Mouse (Mus musculus) midbrain, embryonic 14.5 days (tissue): ENCODE data around the gene Sh3bp2. TPM values are rescaled to one million over a fixed set of nuclear protein-coding genes. Genes with fewer than 3 reads are reported as not detected.
"Not testable (repeated sequence)": the region's sequence is repeated elsewhere in the genome, so short reads cannot be mapped to it uniquely, and the experiment has no call there.

Source experiments
- ATAC-seq: fragments of 200-750 bp; cut with Nextera tagmentation; 2 replicates; pipeline ENCODE4 v1.8.0; 2017; ENCODE audit warnings: moderate number of reproducible peaks, moderate library complexity; ENCODE audit not compliant: low FRiP score, low TSS enrichment
- DNase-seq: peaks from one replicate; pipeline ENCODE4 v3.0.0-alpha.2; 2015
- H3K27ac ChIP-seq: fragments of 300-500 bp; sonication (generic); replicated peaks from 2 replicates; pipeline ENCODE4 v1.5.1; 2014; ENCODE audit warnings: mild to moderate bottlenecking, low read depth, low read length, moderate library complexity
- H3K27me3 ChIP-seq: fragments of 300-500 bp; sonication (generic); 2 replicates; pipeline ENCODE4 v1.6.1; 2014; ENCODE audit warnings: low read length, control low read depth, mixed read lengths; ENCODE audit not compliant: control insufficient read depth, insufficient read depth
- H3K36me3 ChIP-seq: fragments of 300-500 bp; sonication (generic); 2 replicates; pipeline ENCODE4 v1.6.1; 2014; ENCODE audit warnings: low read length, control low read depth; ENCODE audit not compliant: control insufficient read depth, insufficient read depth
- H3K4me1 ChIP-seq: fragments of 300-500 bp; sonication (generic); 2 replicates; pipeline ENCODE4 v1.6.1; 2014; ENCODE audit warnings: mild to moderate bottlenecking, antibody characterized with exemption, low read length, control low read depth; ENCODE audit not compliant: control insufficient read depth, insufficient read depth
- H3K4me2 ChIP-seq: fragments of 300-500 bp; sonication (generic); 2 replicates; pipeline ENCODE4 v1.6.1; 2014; ENCODE audit warnings: mild to moderate bottlenecking, low read length, moderate library complexity
- H3K4me3 ChIP-seq: fragments of 300-500 bp; sonication (generic); replicated peaks from 2 replicates; pipeline ENCODE4 v1.5.1; 2014; ENCODE audit warnings: low read depth, low read length
- H3K9ac ChIP-seq: fragments of 300-500 bp; sonication (generic); replicated peaks from 2 replicates; pipeline ENCODE4 v1.6.1; 2014; ENCODE audit warnings: mild to moderate bottlenecking, low read length, moderate library complexity
- H3K9me3 ChIP-seq: fragments of 300-500 bp; sonication (generic); 2 replicates; pipeline ENCODE4 v1.6.1; 2016; ENCODE audit warnings: low read length, control low read depth, mixed read lengths; ENCODE audit not compliant: control insufficient read depth
- WGBS: fragments of 180-500 bp; shearing (Covaris S2); extraction: QIAGEN DNeasy Blood & Tissue Kit; methylation state at CpG from one replicate; pipeline ENCODE4 v1.1.7; 2014; 5-methylcytosine and 5-hydroxymethylcytosine counted together
- polyA plus RNA-seq: library from polyadenylated mRNA; unstranded; fragments of >200 nt; fragmentation: Nextera tagmentation; extraction: Ambion mirVana; gene quantifications from 2 replicates; pipeline ENCODE4 v1.2.1, GENCODE M21; 2014

Sh3bp2 gene
- polyA plus RNA-seq, 1 experiment from 2014 or later: 21.7 TPM

DNA sequence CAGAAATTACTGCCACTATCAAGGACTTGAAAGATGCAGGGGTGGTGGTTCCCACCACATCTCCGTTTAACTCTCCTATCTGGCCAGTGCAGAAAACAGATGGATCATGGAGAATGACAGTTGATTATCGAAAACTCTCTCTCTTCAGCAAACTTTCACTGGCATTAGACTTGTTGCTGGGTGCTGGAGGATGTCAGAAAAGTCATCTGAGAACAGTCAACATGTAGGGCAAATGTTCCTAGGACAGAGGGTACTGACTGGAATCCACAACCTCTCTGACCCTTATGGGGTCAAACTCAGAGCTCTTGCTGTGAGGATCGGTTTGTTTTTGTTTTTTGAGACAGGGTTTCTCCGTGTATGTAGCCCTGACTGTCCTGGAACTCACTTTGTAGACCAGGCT is 46.9 kb downstream of the Sh3bp2 start:
- Histone ChIP-seq H3K4me3 (peak overlapping the region; percentile 96), H3K27ac (peak overlapping the region; percentile 96), H3K9ac (peak overlapping the region; percentile 98), H3K4me2 (peak overlapping the region; percentile 63), H3K4me1 (peaks cover 16% of the 10 kb centered on the region)
- H3K9me3 ChIP-seq, ATAC-seq, H3K27me3 ChIP-seq, H3K36me3 ChIP-seq, DNase-seq: not testable (repeated sequence)
- 51% methylated on average over 4 of the region's 4 CpGs for WGBS

DNA sequence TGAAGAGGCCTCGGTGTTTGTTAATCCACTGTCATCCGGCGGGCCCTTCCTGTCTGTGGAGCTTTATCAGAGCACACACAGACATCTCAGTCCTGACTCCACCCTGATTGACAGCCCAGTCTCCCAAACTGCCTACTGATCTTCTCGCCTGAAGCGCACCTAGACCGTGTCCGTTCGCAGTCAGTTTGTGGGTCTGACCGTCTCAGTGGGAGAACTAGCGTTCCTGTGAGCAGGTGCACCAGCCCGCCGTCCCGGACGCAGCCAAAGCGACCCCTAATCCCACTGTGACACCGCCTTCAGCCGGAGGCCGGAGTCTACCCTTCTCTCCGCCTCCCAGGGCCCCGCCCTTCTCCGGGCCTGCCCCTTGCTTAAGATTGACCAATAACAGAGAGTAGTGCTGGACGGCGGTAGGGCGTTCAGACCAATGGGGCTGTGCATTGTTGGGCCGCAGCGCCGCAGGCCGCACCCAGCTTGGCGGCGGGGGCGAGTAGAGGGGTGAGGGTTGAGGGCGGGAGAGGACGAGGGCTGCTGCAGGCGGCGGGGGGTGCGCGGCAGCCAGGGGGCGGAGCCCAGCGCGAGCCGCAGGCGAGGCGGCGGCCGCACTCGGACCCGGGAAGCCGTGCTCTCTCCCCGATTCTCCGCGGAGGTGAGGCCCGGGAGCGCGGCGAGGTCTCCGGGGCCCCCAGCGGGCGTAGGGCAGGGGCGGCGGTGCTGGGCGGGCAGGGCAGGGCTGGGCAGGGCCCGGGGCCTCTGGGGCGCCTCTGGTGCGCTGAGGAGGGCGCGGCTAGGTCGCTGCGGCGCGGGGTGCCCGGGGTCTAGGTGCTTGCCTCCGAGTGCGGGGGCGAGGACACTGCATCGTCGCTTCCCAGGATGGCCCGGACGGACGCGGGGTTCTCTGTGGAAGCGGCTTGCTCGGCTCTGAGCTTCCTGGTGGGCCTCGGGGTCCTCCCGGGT is 47.9 kb downstream of the Sh3bp2 start, which contains the start of gene Add1:
Add1 (plus strand) TSS at position 397 of the 954 bp plus-strand sequence.
- Histone ChIP-seq H3K27ac (peak within 1 kb of the TSS; percentile 96), H3K9ac (peak within 1 kb of the TSS; percentile 98), H3K4me1 (peaks cover 16% of the 10 kb centered on the region), H3K9me3 (no peaks in the 10 kb centered on the region), H3K4me3 (peak within 1 kb of the TSS; percentile 96), H3K4me2 (peak within 1 kb of the TSS; percentile 63), H3K36me3 (no peaks in the 10 kb centered on the region), H3K27me3 (no peaks in the 10 kb centered on the region)
- DNase-seq (peak; percentile 97), ATAC-seq (peak; percentile 100)
- under 1% methylated on average over 75 of the region's 84 CpGs for WGBS

DNA sequence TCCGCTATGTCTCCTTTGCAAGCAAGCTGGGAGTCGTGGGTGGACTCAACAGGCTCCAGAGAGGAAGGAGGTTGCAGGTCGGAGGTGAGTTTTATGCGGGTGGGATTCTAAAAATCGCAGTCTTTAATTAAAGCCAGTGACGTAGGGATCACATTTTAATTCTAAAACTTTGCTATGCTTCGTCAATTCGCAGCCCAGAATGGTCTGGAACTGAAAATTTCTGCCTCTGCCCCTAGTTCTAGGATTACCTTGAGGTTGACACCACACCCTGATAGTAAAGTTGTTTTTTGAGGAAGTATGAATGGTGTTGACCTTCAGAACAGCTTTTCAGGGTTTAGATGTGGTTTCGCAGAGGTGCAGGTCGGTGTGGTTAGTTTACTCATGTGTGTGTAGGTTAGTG is 49.1 kb downstream of the Sh3bp2 start:
- no peak for ATAC-seq
- 47% methylated on average over 10 of the region's 10 CpGs for WGBS
- H3K27ac ChIP-seq: no peak overlapping the region

DNA sequence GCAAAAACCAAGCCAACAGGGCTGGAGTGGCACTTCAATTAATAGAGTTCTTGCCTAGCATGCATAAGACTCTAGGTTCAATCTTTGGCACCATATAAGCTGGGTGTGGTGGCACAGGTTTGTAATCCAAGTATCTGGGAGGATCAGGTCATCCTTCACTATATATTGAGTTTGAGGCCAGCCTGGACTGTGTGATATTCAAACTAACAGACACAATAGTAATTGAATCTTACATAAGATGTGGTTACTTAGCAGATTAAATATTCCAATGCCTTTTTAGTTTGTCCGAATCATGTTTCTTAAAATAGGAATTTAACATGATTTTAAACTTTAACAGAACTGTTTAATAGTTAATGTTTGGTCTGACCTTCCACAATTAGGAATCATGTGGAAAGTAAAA is 50.6 kb downstream of the Sh3bp2 start:
- H3K9me3 ChIP-seq: no peaks in the 10 kb centered on the region
- H3K27me3 ChIP-seq: no peaks in the 10 kb centered on the region
- H3K4me3 ChIP-seq: no peak overlapping the region
- H3K9ac ChIP-seq: no peak overlapping the region
- no peak overlapping the region for H3K27ac ChIP-seq
- WGBS: 95% methylated on average over 1 of the region's 1 CpGs
- peak overlapping the region; percentile 8; the same call in 1 of the 2 replicates for H3K4me2 ChIP-seq
- ATAC-seq: no peak
- no peaks in the 10 kb centered on the region for H3K36me3 ChIP-seq
- DNase-seq: no peak
- peaks cover 16% of the 10 kb centered on the region for H3K4me1 ChIP-seq

More for the DNA sequence above, 49.1 kb downstream of the Sh3bp2 start:
- no peaks in the 10 kb centered on the region for H3K27me3 ChIP-seq
- H3K9ac ChIP-seq: peak overlapping the region; percentile 98
- peak overlapping the region; percentile 62 for H3K4me2 ChIP-seq
- DNase-seq: no peak
- no peaks in the 10 kb centered on the region for H3K9me3 ChIP-seq
- peak overlapping the region; percentile 96 for H3K4me3 ChIP-seq
- peaks cover 16% of the 10 kb centered on the region for H3K4me1 ChIP-seq
- H3K36me3 ChIP-seq: no peaks in the 10 kb centered on the region

DNA sequence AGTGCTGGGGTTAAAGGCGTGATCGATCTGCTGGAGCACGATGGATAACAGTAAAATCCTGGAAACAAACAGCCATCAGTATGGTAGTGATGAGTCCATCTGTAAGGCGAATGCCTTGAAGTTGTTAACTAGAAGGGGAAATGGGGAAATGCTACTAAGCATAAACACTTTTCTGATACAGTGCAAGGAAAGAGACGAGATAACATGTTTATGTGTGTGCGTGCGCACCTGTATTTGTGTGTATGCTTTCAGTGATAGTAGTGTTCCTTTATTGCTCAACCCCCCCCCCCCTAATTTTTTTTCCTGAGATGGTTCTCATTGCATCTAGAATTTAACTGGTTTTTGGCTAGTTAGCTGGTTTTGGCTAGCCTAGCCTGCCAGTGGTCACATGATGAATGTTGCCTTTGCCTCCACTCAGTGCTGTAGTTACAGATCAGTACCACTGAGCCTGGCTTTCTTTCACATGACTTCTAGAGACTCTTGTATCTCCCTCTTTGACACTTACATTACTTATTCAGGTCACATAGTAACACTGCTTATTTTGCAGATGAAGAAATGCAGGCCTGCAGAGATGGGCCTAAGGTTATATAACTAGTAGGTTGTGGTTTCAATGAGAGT is 52.5 kb downstream of the Sh3bp2 start:
- ATAC-seq (no peak), DNase-seq (no peak)
- H3K27ac ChIP-seq: no peak overlapping the region
- H3K9ac ChIP-seq: no peak overlapping the region
- no peaks in the 10 kb centered on the region for H3K36me3 ChIP-seq
- H3K4me2 ChIP-seq: no peak overlapping the region
- H3K27me3 ChIP-seq: no peaks in the 10 kb centered on the region
- H3K9me3 ChIP-seq: no peaks in the 10 kb centered on the region
- 97% methylated on average over 7 of the region's 7 CpGs for WGBS
- no peak overlapping the region for H3K4me3 ChIP-seq
- peaks cover 17% of the 10 kb centered on the region for H3K4me1 ChIP-seq

DNA sequence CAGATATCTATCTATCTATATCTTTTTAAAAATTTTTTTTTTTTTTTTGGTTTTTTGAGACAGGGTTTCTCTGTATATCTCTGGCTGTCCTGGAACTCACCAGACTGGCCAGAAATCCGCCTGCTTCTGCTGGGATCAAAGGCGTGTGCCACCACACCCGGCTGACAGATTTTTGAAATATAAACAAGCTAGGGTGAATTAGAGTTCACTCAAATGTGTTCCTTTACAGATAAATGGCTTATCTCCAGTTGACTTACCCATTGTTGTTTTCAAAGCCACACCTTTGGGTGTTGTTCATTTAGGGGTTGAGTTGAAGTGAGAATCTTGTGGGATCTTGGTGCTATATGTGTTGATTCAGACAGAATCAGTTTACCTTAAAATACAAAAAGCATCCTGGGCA is 53.7 kb downstream of the Sh3bp2 start:
- H3K27me3 ChIP-seq: no peaks in the 10 kb centered on the region

DNA sequence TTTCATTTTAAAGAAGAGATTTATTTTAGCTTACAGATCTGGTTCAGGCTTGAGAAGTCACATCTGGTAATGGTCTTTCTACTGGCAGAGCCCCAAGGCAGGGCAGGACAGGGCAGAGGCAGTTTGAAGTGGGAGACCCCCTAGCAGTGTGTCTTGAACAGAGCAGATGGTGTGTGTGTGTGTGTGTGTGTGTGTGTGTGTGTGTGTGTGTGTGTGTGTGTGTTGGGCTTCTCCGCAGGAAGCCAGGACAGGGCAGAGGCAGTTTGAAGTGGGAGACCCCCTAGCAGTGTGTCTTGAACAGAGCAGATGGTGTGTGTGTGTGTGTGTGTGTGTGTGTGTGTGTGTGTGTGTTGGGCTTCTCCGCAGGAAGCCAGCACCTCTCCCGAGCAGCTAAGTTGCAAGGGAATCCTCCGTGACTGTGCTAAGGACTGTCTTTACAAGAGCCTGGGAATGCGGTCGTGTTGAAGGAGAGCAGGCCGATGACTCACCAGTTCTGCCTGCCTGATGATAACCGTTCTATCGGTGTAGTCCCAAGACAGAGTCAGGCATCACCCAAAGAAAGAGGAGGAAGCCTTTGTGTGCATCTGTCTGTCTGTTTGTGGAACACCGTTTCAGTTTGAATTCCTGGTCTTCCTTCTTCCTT is 56.2 kb downstream of the Sh3bp2 start:
- ATAC-seq: peak; percentile 64; the same call in 1 of the 2 replicates
- DNase-seq: not testable (repeated sequence)
- 55% methylated on average over 10 of the region's 10 CpGs for WGBS

More for the DNA sequence above, 53.7 kb downstream of the Sh3bp2 start:
- no peak overlapping the region for H3K27ac ChIP-seq
- peaks cover 17% of the 10 kb centered on the region for H3K4me1 ChIP-seq
- WGBS: 93% methylated on average over 3 of the region's 3 CpGs
- no peak for ATAC-seq
- H3K4me3 ChIP-seq: no peak overlapping the region
- H3K36me3 ChIP-seq: 0 out of 2 replicates have a peak, but pooled peaks cover 3% of the 10 kb centered on the region
- no peak for DNase-seq
- H3K9ac ChIP-seq: no peak overlapping the region
- H3K4me2 ChIP-seq: no peak overlapping the region
- no peaks in the 10 kb centered on the region for H3K9me3 ChIP-seq

DNA sequence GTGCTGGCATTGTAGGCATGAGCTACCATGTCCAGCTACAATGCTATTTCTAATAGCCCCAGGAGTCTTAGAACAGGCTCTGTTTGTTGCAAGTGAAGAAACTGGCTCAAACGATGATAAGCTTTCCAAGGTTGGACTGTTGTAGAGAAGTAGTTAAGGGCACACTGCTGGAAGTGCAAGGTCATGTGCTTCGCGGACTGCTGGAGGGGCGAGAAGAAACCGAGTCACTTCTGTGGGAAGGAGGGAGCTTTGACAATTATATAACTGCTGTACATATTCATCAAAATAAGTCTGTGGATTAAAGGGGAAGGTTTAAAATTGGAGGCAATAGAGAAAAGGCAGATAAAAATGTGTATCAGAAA is 56.7 kb downstream of the Sh3bp2 start:
- Histone ChIP-seq H3K27ac (0 out of 2 replicates have a peak overlapping the region, but pooled peaks have one; percentile 49), H3K36me3 (0 out of 2 replicates have a peak, but pooled peaks cover 3% of the 10 kb centered on the region), H3K9ac (no peak overlapping the region), H3K4me2 (no peak overlapping the region), H3K27me3 (no peaks in the 10 kb centered on the region), H3K9me3 (no peaks in the 10 kb centered on the region), H3K4me1 (peaks cover 9% of the 10 kb centered on the region; the same call in 1 of the 2 replicates), H3K4me3 (no peak overlapping the region)
- 85% methylated on average over 5 of the region's 5 CpGs for WGBS
- ATAC-seq: no peak
- no peak for DNase-seq

More for the DNA sequence above, 56.2 kb downstream of the Sh3bp2 start:
- H3K27ac ChIP-seq: 0 out of 2 replicates have a peak overlapping the region, but pooled peaks have one; percentile 49
- not testable (repeated sequence) for H3K4me2 ChIP-seq, H3K9ac ChIP-seq, H3K4me3 ChIP-seq, H3K4me1 ChIP-seq, H3K27me3 ChIP-seq, H3K9me3 ChIP-seq, H3K36me3 ChIP-seq
